Mouse (Mus musculus) brown adipose tissue, adult 24 weeks (tissue): ENCODE data around the gene Rhoq. TPM values are rescaled to one million over a fixed set of nuclear protein-coding genes. Genes with fewer than 3 reads are reported as not detected.
A peak's percentile ranks its signal among the peaks of the same experiment; 100 is the strongest.

Experiments
- H3K27ac ChIP-seq: fragments of 200-500 bp; replicated peaks from 2 replicates; pipeline ENCODE4 v1.5.1; 2012; ENCODE audit warnings: low read depth, mild to moderate bottlenecking, low read length
- H3K4me1 ChIP-seq: fragments of 200-500 bp; 2 replicates; pipeline ENCODE4 v1.6.1; 2012; ENCODE audit warnings: low read length, mixed read lengths; ENCODE audit not compliant: control insufficient read depth, insufficient read depth, insufficient read length
- H3K4me3 ChIP-seq: fragments of 200-500 bp; 2 replicates; pipeline ENCODE4 v1.5.1; 2012; ENCODE audit warnings: low read depth, mild to moderate bottlenecking, low read length, moderate library complexity; ENCODE audit not compliant: insufficient read depth
- polyA plus RNA-seq: library from polyadenylated mRNA; stranded (reverse); fragments of >200 nt; gene quantifications from 2 replicates; pipeline ENCODE4 v1.2.4, GENCODE M21; 2012; ENCODE audit not compliant: missing spikeins, insufficient read depth, insufficient read length

Gene Rhoq
- polyA plus RNA-seq, 1 experiment, result 182 TPM

- Histone ChIP-seq H3K27ac (no peak within 1 kb of the TSS), H3K4me3 (no peak within 1 kb of the TSS), H3K4me1 (no peaks in the 10 kb centered on the region)
These were observed 14.8 kb upstream of the Rhoq start, which contains the start of gene Atp6v1e2 for GRCm38 (mm10) chr17:86947840-86948796. Atp6v1e2 (minus strand) TSS chr17:86947897.

- Histone ChIP-seq H3K4me1 (no peaks in the 10 kb centered on the region), H3K4me3 (no peak overlapping the region), H3K27ac (no peak overlapping the region)
These were observed 14.1 kb upstream of the Rhoq start for GRCm38 (mm10) chr17:86948801-86949200.

GRCm38 (mm10) chr17:86957239-86957638 is 5.6 kb upstream of the Rhoq start:
- Histone ChIP-seq H3K4me3 (no peak overlapping the region), H3K27ac (no peak overlapping the region), H3K4me1 (no peaks in the 10 kb centered on the region)

- no peak overlapping the region for H3K27ac ChIP-seq
- H3K4me3 ChIP-seq, result no peak overlapping the region
These were observed 4.9 kb upstream of the Rhoq start for GRCm38 (mm10) chr17:86957968-86958367.

GRCm38 (mm10) chr17:86961301-86961841 is 1.5 kb upstream of the Rhoq start:
- Histone ChIP-seq H3K4me1 (no peaks in the 10 kb centered on the region), H3K4me3 (no peak overlapping the region), H3K27ac (peak overlapping the region; percentile 70)

More at GRCm38 (mm10) chr17:86957968-86958367, 4.9 kb upstream of the Rhoq start:
- no peaks in the 10 kb centered on the region for H3K4me1 ChIP-seq

- Histone ChIP-seq H3K4me1 (peaks cover 5% of the 10 kb centered on the region), H3K27ac (peak overlapping the region; percentile 70), H3K4me3 (peak overlapping the region; percentile 64)
These were observed 487 bp upstream of the Rhoq start for GRCm38 (mm10) chr17:86962297-86962893.

GRCm38 (mm10) chr17:86963586-86963902 is 662 bp downstream of the Rhoq start:
- Histone ChIP-seq H3K4me3 (peak overlapping the region; percentile 86), H3K27ac (peak overlapping the region; percentile 99), H3K4me1 (peaks cover 8% of the 10 kb centered on the region)

- Histone ChIP-seq H3K4me1 (peaks cover 8% of the 10 kb centered on the region), H3K4me3 (peak overlapping the region; percentile 86), H3K27ac (peak overlapping the region; percentile 90)
These were observed 1.2 kb downstream of the Rhoq start for GRCm38 (mm10) chr17:86964041-86964440.

GRCm38 (mm10) chr17:86964502-86964901 is 1.6 kb downstream of the Rhoq start:
- peak overlapping the region; percentile 86 for H3K4me3 ChIP-seq
- H3K27ac ChIP-seq, result peak overlapping the region; percentile 90
- peaks cover 8% of the 10 kb centered on the region for H3K4me1 ChIP-seq

GRCm38 (mm10) chr17:86965121-86965520 is 2.2 kb downstream of the Rhoq start:
- H3K4me3 ChIP-seq, result peak overlapping the region; percentile 44
- peaks cover 8% of the 10 kb centered on the region for H3K4me1 ChIP-seq
- peak overlapping the region; percentile 66 for H3K27ac ChIP-seq

GRCm38 (mm10) chr17:86966040-86966439 is 3.2 kb downstream of the Rhoq start:
- Histone ChIP-seq H3K4me3 (no peak overlapping the region), H3K27ac (no peak overlapping the region), H3K4me1 (peaks cover 12% of the 10 kb centered on the region)

- Histone ChIP-seq H3K27ac (peak overlapping the region; percentile 26), H3K4me1 (peaks cover 12% of the 10 kb centered on the region), H3K4me3 (no peak overlapping the region)
These were observed 4.2 kb downstream of the Rhoq start for GRCm38 (mm10) chr17:86967048-86967447.

- Histone ChIP-seq H3K4me3 (no peak overlapping the region), H3K27ac (peak overlapping the region; percentile 26), H3K4me1 (peaks cover 13% of the 10 kb centered on the region)
These were observed 4.9 kb downstream of the Rhoq start for GRCm38 (mm10) chr17:86967536-86968525.

- H3K4me1 ChIP-seq, result peaks cover 18% of the 10 kb centered on the region
- H3K4me3 ChIP-seq, result no peak overlapping the region
- H3K27ac ChIP-seq, result no peak overlapping the region
These were observed 5.7 kb downstream of the Rhoq start for GRCm38 (mm10) chr17:86968581-86968980.
